Mouse (Mus musculus) kidney, embryonic 14.5 days (tissue): ENCODE measurements around the gene Ang5. TPM values are rescaled to one million over a fixed set of nuclear protein-coding genes. Genes with fewer than 3 reads are reported as not detected.
"Not testable (repeated sequence)": the region's sequence is repeated elsewhere in the genome, so short reads cannot be mapped to it uniquely, and the experiment has no call there.

Source experiments
- ATAC-seq: fragments of 200-750 bp; cut with Nextera tagmentation; 2 replicates; pipeline ENCODE4 v1.8.0; 2017; ENCODE audit warnings: moderate number of reproducible peaks, mild to moderate bottlenecking, moderate TSS enrichment, moderate library complexity; ENCODE audit not compliant: low FRiP score, low TSS enrichment
- H3K27ac ChIP-seq: fragments of 300-500 bp; sonication (generic); 2 replicates; pipeline ENCODE4 v1.5.1; 2014; ENCODE audit warnings: low read depth, mild to moderate bottlenecking, low read length, moderate library complexity, mixed read lengths
- H3K27me3 ChIP-seq: fragments of 300-500 bp; sonication (generic); 2 replicates; pipeline ENCODE4 v1.6.1; 2014; ENCODE audit warnings: mild to moderate bottlenecking, low read length; ENCODE audit not compliant: control insufficient read depth, insufficient read depth
- H3K36me3 ChIP-seq: fragments of 300-500 bp; sonication (generic); 2 replicates; pipeline ENCODE4 v1.6.1; 2014; ENCODE audit warnings: low read length, mixed read lengths; ENCODE audit not compliant: control insufficient read depth, insufficient read depth
- H3K4me1 ChIP-seq: fragments of 300-500 bp; sonication (generic); 2 replicates; pipeline ENCODE4 v1.6.1; 2014; ENCODE audit warnings: low read length, mixed read lengths; ENCODE audit not compliant: control insufficient read depth, insufficient read depth
- H3K4me2 ChIP-seq: fragments of 300-500 bp; sonication (generic); replicated peaks from 2 replicates; pipeline ENCODE4 v1.6.1; 2014; ENCODE audit warnings: low read depth, mild to moderate bottlenecking, low read length
- H3K4me3 ChIP-seq: fragments of 300-500 bp; sonication (generic); 2 replicates; pipeline ENCODE4 v1.5.1; 2014; ENCODE audit warnings: mild to moderate bottlenecking, low read length
- H3K9ac ChIP-seq: fragments of 300-500 bp; sonication (generic); 2 replicates; pipeline ENCODE4 v1.6.1; 2014; ENCODE audit warnings: low read depth, mild to moderate bottlenecking, low read length, moderate library complexity
- H3K9me3 ChIP-seq: fragments of 300-500 bp; sonication (generic); 2 replicates; pipeline ENCODE4 v1.6.1; 2016; ENCODE audit warnings: low read length; ENCODE audit not compliant: control insufficient read depth
- WGBS: fragments of 180-500 bp; shearing (Covaris S2); extraction: QIAGEN DNeasy Blood & Tissue Kit; methylation state at CpG from one replicate; pipeline ENCODE4 v1.1.7; 2014; 5-methylcytosine and 5-hydroxymethylcytosine counted together
- polyA plus RNA-seq: library from polyadenylated mRNA; unstranded; fragments of >200 nt; fragmentation: Nextera tagmentation; extraction: Ambion mirVana; gene quantifications from 2 replicates; pipeline ENCODE4 v1.2.1, GENCODE M21; 2014

The Ang5 gene
- polyA plus RNA-seq, 1 experiment from 2014 or later, result not detected

DNA sequence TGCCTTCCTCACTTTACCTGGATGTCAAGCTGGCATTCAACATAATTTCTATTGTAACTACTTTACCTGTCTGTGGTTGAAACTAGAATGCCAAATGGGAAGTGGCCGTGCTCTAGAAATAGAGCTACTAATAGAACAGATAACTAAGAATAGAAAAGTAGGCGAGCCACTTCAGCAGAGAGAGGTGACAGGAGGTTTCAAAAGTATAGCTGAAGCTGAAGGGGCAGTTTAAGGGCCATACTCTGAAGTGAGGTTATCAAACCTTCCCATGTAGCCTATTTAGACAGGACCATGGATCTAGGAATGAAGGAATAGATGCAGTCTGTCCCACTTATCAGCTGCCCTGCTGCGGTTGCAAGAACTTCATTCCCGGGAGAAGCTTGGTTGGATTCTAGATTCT is 26.6 kb downstream of the Ang5 start:
- WGBS, result 70% methylated on average over 4 of the region's 4 CpGs
- Histone ChIP-seq H3K27me3 (no peaks in the 10 kb centered on the region), H3K4me3 (no peak overlapping the region), H3K27ac (no peak overlapping the region), H3K9me3 (no peaks in the 10 kb centered on the region), H3K9ac (no peak overlapping the region), H3K4me2 (no peak overlapping the region), H3K36me3 (no peaks in the 10 kb centered on the region), H3K4me1 (no peaks in the 10 kb centered on the region)
- ATAC-seq, result no peak

DNA sequence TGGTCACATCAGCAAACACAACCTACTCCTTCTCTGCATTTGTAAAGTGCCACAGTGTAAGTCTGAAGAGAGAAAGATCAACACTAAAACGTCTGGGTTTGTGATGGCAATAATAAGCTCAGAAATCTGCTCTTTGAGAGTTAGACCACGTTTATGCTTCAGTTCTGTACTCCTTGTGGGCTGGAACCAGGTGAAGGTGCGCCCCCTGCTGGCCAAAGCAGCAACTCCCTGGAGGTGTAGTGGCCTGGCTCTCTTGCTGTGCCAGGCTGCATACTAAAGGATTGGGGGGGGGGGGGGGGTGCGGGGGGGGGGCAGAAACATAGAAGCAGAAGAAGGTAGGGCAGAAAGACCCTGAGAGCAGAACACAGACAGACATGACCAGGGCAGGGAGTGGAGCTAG is 27.0 kb downstream of the Ang5 start:
- peak; percentile 90 for ATAC-seq
- Histone ChIP-seq H3K9ac (no peak overlapping the region), H3K4me3 (no peak overlapping the region), H3K27ac (no peak overlapping the region), H3K4me1 (no peaks in the 10 kb centered on the region), H3K9me3 (no peaks in the 10 kb centered on the region), H3K36me3 (no peaks in the 10 kb centered on the region), H3K27me3 (no peaks in the 10 kb centered on the region), H3K4me2 (no peak overlapping the region)
- 0% methylated on average over 3 of the region's 4 CpGs for WGBS

DNA sequence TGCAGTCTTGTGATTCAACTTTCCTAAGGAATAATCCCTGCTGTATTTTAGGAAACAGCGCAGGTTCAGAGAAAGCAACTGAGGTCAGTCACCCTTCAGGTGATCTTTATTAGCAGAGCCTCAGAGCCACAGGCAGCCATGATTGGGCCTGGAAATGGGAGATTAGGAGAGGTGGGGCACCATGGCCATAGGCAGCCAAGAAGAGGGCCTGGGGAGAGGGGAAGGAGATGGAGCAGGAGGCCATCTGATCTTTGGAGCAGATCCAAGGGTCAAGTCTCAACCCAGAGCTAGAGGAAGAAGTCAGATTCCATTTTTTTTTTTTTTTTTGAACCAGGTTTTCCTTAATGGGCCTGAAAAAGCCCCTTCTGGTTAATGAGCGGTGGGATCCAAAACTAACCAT is 29.3 kb downstream of the Ang5 start:
- no peak overlapping the region for H3K4me2 ChIP-seq
- H3K36me3 ChIP-seq, result no peaks in the 10 kb centered on the region

DNA sequence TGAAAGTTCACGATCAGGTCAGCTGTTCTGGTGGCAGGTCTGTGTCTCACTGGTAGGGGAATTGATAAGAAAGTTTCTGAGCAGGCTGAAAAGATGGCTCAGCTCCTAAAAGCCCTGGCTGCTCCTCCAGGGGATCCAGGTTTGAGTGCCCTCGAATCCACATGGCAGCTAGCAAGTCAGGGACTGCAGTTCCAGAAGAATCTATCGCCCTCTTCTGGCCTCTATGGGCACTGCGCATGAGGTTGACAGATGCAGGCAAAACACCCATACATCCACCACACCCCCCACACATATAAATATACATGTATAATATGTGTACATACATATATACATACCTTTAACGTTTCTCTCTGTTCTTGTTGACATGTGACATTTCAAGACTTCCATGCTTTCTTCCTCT is 30.5 kb downstream of the Ang5 start:
- not testable (repeated sequence) for H3K27me3 ChIP-seq, H3K4me1 ChIP-seq, H3K36me3 ChIP-seq, H3K4me2 ChIP-seq, H3K27ac ChIP-seq, H3K9me3 ChIP-seq, H3K9ac ChIP-seq, H3K4me3 ChIP-seq
- 26% methylated on average over 5 of the region's 5 CpGs for WGBS
- peak; percentile 41; the same call in 1 of the 2 replicates for ATAC-seq

More for the DNA sequence above, 29.3 kb downstream of the Ang5 start:
- H3K9me3 ChIP-seq, result no peaks in the 10 kb centered on the region
- H3K9ac ChIP-seq, result no peak overlapping the region
- 91% methylated on average over 2 of the region's 2 CpGs for WGBS
- no peaks in the 10 kb centered on the region for H3K4me1 ChIP-seq
- H3K4me3 ChIP-seq, result no peak overlapping the region
- no peak for ATAC-seq
- H3K27me3 ChIP-seq, result no peaks in the 10 kb centered on the region
- H3K27ac ChIP-seq, result no peak overlapping the region

DNA sequence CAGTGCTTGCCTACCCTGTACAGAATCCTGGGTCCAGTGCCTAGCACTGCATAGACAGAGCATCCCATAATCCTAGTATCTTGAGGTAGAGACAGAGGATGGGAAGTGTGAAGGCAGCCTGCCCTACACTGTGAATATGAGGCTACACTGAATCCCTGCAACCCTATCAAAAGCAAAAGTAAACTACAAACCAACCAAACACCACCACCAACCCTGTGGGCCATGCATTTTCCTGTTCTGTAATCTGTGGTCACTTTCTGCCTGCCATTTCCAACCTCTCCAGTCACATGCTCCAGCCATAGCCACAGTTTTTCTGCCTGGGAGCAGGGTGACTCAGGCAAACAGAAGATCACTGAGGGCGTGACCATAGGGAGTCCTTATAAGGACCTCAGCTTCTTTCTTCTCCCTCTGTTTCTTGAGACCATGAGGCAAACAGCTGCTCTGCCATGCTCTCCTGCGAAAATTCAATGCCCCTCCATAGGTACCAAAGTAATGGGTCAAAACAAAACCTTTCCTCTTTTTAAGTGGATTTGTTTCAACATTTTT is 41.7 kb downstream of the Ang5 start:
- H3K4me2 ChIP-seq, ATAC-seq, H3K36me3 ChIP-seq, H3K9ac ChIP-seq, H3K4me1 ChIP-seq, H3K27ac ChIP-seq, H3K27me3 ChIP-seq, H3K4me3 ChIP-seq, H3K9me3 ChIP-seq: not testable (repeated sequence)
- WGBS, result 90% methylated on average over 2 of the region's 2 CpGs

DNA sequence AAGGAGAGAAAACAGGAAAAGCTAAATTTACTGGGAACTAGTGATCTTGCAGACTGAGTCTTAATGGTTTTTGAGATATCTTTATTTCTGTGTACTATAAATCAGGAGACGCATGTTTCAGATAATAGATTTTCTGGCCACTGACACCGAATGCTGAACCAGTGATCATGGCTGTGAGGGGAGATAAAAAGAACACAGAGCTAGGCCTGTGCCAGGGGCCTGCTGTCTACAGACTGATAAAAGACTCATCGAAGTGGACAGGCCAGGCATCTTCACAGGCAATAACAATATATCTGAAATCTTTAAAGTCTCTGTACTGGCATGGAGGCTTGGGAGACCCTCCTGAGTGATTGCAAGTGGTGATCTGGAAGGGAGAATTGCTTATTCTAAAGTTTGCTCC is 44.7 kb downstream of the Ang5 start:
- H3K4me3 ChIP-seq, result no peak overlapping the region
- no peak overlapping the region for H3K9ac ChIP-seq
- H3K27me3 ChIP-seq, result no peaks in the 10 kb centered on the region
- no peaks in the 10 kb centered on the region for H3K36me3 ChIP-seq
- WGBS, result 76% methylated on average over 3 of the region's 3 CpGs
- H3K9me3 ChIP-seq, result no peaks in the 10 kb centered on the region
- no peaks in the 10 kb centered on the region for H3K4me1 ChIP-seq
- H3K4me2 ChIP-seq, result no peak overlapping the region
- H3K27ac ChIP-seq, result no peak overlapping the region
- no peak for ATAC-seq

DNA sequence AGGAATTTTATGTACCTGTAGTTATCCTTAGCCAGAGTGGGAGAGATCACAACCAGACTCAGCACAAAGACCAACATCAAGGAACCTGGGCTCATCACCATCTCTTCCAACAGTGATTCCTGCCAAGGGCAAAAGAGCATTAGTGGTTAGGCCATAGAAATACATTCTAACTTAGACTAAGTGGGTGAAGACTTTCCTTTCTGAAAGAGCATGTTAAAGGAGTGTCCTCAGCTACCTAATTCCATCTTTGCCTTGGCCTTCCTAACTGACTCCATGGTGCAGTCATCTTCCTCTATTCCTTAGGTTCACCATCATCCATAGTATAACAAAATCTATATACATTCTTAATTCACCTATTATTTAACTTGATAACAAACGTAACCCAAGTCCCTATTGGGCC is 45.3 kb downstream of the Ang5 start, which contains the start of gene Ang6:
Ang6 (minus strand) TSS at position 101 of the 400 bp plus-strand sequence.
- no peaks in the 10 kb centered on the region for H3K36me3 ChIP-seq
- no peak within 1 kb of the TSS for H3K4me2 ChIP-seq
- H3K9me3 ChIP-seq, result no peaks in the 10 kb centered on the region
- H3K4me1 ChIP-seq, result no peaks in the 10 kb centered on the region
- H3K4me3 ChIP-seq, result no peak within 1 kb of the TSS
- ATAC-seq, result no peak
- H3K9ac ChIP-seq, result no peak within 1 kb of the TSS
- no peaks in the 10 kb centered on the region for H3K27me3 ChIP-seq
- H3K27ac ChIP-seq, result no peak within 1 kb of the TSS
- WGBS, result 90% methylated on average over 1 of the region's 1 CpGs

DNA sequence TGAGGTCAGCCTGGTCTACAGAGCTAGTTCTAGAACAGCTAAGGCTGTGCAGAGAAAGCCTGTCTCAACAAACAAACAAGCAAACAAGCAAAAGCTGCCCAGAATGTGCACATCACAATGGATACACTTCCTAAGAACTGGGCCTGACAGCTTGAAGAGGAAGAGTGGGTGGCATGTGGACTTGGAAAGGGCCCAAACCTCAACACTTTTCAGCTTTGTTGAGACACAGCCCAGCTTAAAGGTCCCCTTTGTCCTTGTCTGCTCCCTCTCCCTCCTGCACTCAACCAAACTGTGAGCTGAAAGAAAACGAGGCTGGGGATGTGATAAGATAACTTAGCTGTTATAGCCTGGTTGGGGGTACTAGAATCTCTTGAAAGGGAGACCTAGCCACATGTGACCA is 51.2 kb downstream of the Ang5 start:
- H3K4me2 ChIP-seq, H3K9ac ChIP-seq, ATAC-seq, H3K36me3 ChIP-seq, H3K9me3 ChIP-seq, H3K27me3 ChIP-seq, H3K27ac ChIP-seq, H3K4me1 ChIP-seq, H3K4me3 ChIP-seq: not testable (repeated sequence)
- WGBS, result no CpG with 5 or more reads among the region's 1 CpGs

DNA sequence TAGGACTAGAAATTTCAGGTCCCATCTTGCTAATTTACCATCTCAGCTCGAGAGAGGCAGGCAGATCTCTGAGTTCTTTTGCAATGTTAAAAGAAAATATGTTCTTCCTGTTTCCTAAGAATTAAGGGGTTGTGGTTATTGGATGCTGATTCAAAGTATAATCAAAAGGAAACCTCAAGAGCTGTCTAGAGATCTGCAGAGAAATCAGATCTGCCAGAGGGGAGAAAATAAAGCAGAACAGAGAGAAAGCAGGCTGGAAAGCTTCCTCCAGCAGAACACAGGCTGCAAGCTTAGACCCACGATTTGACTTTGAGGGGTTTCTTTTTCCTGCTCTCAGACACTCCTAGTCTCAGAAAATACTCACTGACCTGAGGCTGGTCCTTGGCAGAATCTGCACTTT is 52.8 kb downstream of the Ang5 start:
- H3K27ac ChIP-seq, H3K4me3 ChIP-seq, H3K9me3 ChIP-seq, H3K4me2 ChIP-seq, H3K27me3 ChIP-seq, H3K36me3 ChIP-seq, ATAC-seq, H3K9ac ChIP-seq, H3K4me1 ChIP-seq: not testable (repeated sequence)
- 21% methylated on average over 1 of the region's 2 CpGs for WGBS
